31 mouse cellular contexts compared by ENCODE assay signal in the genomic region with DNA sequence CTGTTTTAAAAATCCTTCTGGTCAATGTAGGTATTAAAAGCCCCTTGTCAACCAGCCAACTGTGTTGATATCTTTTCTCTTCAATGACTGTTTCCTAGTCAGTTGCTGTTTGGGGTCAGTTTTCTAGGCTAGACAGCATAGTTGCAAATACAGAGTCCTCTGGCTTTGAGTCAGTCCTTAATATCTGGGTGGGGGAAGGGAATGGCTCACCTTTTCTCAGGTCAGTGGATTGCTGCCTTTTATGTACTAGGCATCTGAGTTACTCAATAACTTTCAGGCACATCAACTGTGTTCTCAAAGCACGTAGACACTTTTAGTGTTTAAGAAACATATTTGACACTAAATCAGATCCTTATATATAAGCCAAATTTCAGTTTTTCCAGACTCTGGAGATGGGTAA.
DNase-seq lines count a peak whose midpoint lies in the region; ATAC-seq and TF ChIP-seq lines count a peak whose summit lies in the region.
"Had no signal": no experiment of that assay in that cellular context is flagged by ENCODE, and none has a peak within 500 bp of the region (broad histone marks: within the 10 kb centered on the region; RNA-seq: fewer than 3 reads in every experiment).

No protein-coding gene starts in this region.

- H3K27ac ChIP-seq in intestine, embryonic 16.5 days (ENCODE audit: low read length), result no peak overlapping the region
- no peak overlapping the region for H3K27ac ChIP-seq in intestine, embryonic 15.5 days
- H3K27ac ChIP-seq in liver, postnatal 0 days (ENCODE audit: low read depth), result no peak overlapping the region
- H3K27ac ChIP-seq in liver, embryonic 12.5 days, result no peak overlapping the region
- H3K27ac ChIP-seq: embryonic facial prominence, embryonic 13.5 days; forebrain, embryonic 12.5 days; hindbrain, embryonic 13.5 days; limb, embryonic 10.5 days; limb, embryonic 15.5 days; midbrain, embryonic 12.5 days; neural tube, embryonic 12.5 days had no signal

- H3K4me2 ChIP-seq in intestine, embryonic 16.5 days (ENCODE audit: low read depth, low read length), result no peak overlapping the region
- H3K4me2 ChIP-seq in intestine, embryonic 15.5 days (replicated peaks), result no peak overlapping the region
- no peak overlapping the region for H3K4me2 ChIP-seq in liver, postnatal 0 days (ENCODE audit: low read depth, low read length)
- no peak overlapping the region for H3K4me2 ChIP-seq in liver, embryonic 12.5 days
- H3K4me2 ChIP-seq: embryonic facial prominence, embryonic 13.5 days; forebrain, embryonic 12.5 days; heart, embryonic 11.5 days; hindbrain, embryonic 13.5 days; limb, embryonic 15.5 days; midbrain, embryonic 12.5 days; neural tube, embryonic 12.5 days had no signal

- 60% methylated on average over 1 of the region's 1 CpGs for WGBS in intestine, embryonic 16.5 days
- WGBS in intestine, embryonic 15.5 days, result 37% methylated on average over 1 of the region's 1 CpGs
- WGBS in liver, postnatal 0 days (ENCODE audit: insufficient replicate concordance), result 56% methylated on average over 1 of the region's 1 CpGs
- WGBS in liver, embryonic 12.5 days (ENCODE audit: insufficient replicate concordance), result 68% methylated on average over 1 of the region's 1 CpGs

- no peak for TF ChIP-seq EP300 in liver, postnatal 0 days (IDR thresholded peaks at IDR 0.05; ENCODE audit: low read depth)

- H3K9ac ChIP-seq in intestine, embryonic 16.5 days (ENCODE audit: low read depth, low read length), result no peak overlapping the region
- no peak overlapping the region for H3K9ac ChIP-seq in intestine, embryonic 15.5 days
- H3K9ac ChIP-seq in liver, postnatal 0 days (replicated peaks), result no peak overlapping the region
- no peak overlapping the region for H3K9ac ChIP-seq in liver, embryonic 12.5 days
- H3K9ac ChIP-seq: embryonic facial prominence, embryonic 13.5 days; forebrain, embryonic 12.5 days; forebrain, postnatal 0 days; hindbrain, embryonic 13.5 days; limb, embryonic 15.5 days; midbrain, embryonic 12.5 days; neural tube, embryonic 12.5 days had no signal

- H3K36me3 ChIP-seq in intestine, embryonic 16.5 days (ENCODE audit: control insufficient read depth, insufficient read depth, low read length), result no peaks in the 10 kb centered on the region
- no peaks in the 10 kb centered on the region for H3K36me3 ChIP-seq in intestine, embryonic 15.5 days
- no peaks in the 10 kb centered on the region for H3K36me3 ChIP-seq in liver, postnatal 0 days (replicated peaks; ENCODE audit: insufficient read depth, low read length)
- no peaks in the 10 kb centered on the region for H3K36me3 ChIP-seq in liver, embryonic 12.5 days
- H3K36me3 ChIP-seq: embryonic facial prominence, embryonic 13.5 days; forebrain, embryonic 12.5 days; hindbrain, embryonic 13.5 days; limb, embryonic 10.5 days; limb, embryonic 15.5 days; midbrain, embryonic 12.5 days; neural tube, embryonic 12.5 days had no signal

- no peaks in the 10 kb centered on the region for H3K27me3 ChIP-seq in intestine, embryonic 16.5 days (replicated peaks; ENCODE audit: control insufficient read depth, insufficient read depth, low read length)
- H3K27me3 ChIP-seq in intestine, embryonic 15.5 days (replicated peaks), result no peaks in the 10 kb centered on the region
- H3K27me3 ChIP-seq in liver, postnatal 0 days (ENCODE audit: insufficient read depth, low read length), result no peaks in the 10 kb centered on the region
- no peaks in the 10 kb centered on the region for H3K27me3 ChIP-seq in liver, embryonic 12.5 days (replicated peaks)
- H3K27me3 ChIP-seq: embryonic facial prominence, embryonic 13.5 days; forebrain, embryonic 12.5 days; hindbrain, embryonic 13.5 days; limb, embryonic 15.5 days; midbrain, embryonic 12.5 days; neural tube, embryonic 12.5 days; Patski had no signal

- no peaks in the 10 kb centered on the region for H3K9me3 ChIP-seq in intestine, embryonic 16.5 days (ENCODE audit: control insufficient read depth, low read length)
- H3K9me3 ChIP-seq in intestine, embryonic 15.5 days, result no peaks in the 10 kb centered on the region
- H3K9me3 ChIP-seq in liver, postnatal 0 days (ENCODE audit: low read length), result no peaks in the 10 kb centered on the region
- no peaks in the 10 kb centered on the region for H3K9me3 ChIP-seq in liver, embryonic 12.5 days (replicated peaks)
- H3K9me3 ChIP-seq: embryonic facial prominence, embryonic 13.5 days; forebrain, embryonic 12.5 days; hindbrain, embryonic 13.5 days; limb, embryonic 10.5 days; limb, embryonic 15.5 days; megakaryocyte, embryonic 14.5 days; midbrain, embryonic 12.5 days; neural tube, embryonic 12.5 days had no signal

- intact Hi-C loops in heart, postnatal 25 days (cut with DNase I), result no loop called here

- no peak for DNase-seq in liver, postnatal 0 days
- peak; percentile 61 for DNase-seq in kidney, postnatal 14 days
- no peak for DNase-seq in heart, postnatal 25 days (ENCODE audit: low spot score)
- no peak for DNase-seq in frontal cortex, adult 2 months (ENCODE audit: extremely low spot score in 1 of 2, low spot score in 1 of 2)
- DNase-seq: adrenal gland, postnatal 14 days; cerebellum, adult 11-12 months; cerebellum, adult 9-11 months; embryo, embryonic 11 days; forebrain, postnatal 0 days; gastrocnemius, postnatal 25 days; heart, adult 18-20 months; heart, postnatal 4 days; layer of hippocampus, postnatal 36 days; lung, postnatal 36 days; right cerebral cortex, adult 18-20 months; spleen, adult 18-20 months; thymus, postnatal 25 days had no signal

- H3K4me1 ChIP-seq in intestine, embryonic 16.5 days (ENCODE audit: control insufficient read depth, insufficient read depth, low read length), result no peaks in the 10 kb centered on the region
- no peaks in the 10 kb centered on the region for H3K4me1 ChIP-seq in intestine, embryonic 15.5 days (replicated peaks)
- H3K4me1 ChIP-seq in liver, postnatal 0 days (ENCODE audit: insufficient read depth), result peaks cover 6% of the 10 kb centered on the region
- no peaks in the 10 kb centered on the region for H3K4me1 ChIP-seq in liver, embryonic 12.5 days
- H3K4me1 ChIP-seq: embryonic facial prominence, embryonic 13.5 days; forebrain, embryonic 12.5 days; hindbrain, embryonic 13.5 days; limb, embryonic 10.5 days; limb, embryonic 15.5 days; megakaryocyte, embryonic 14.5 days; midbrain, embryonic 12.5 days; neural tube, embryonic 12.5 days had no signal

- TF ChIP-seq CTCF in liver, postnatal 0 days (IDR thresholded peaks at IDR 0.05; ENCODE audit: low read depth), result no peak

- no peak overlapping the region for H3K4me3 ChIP-seq in intestine, embryonic 16.5 days (ENCODE audit: low read length)
- no peak overlapping the region for H3K4me3 ChIP-seq in intestine, embryonic 15.5 days (replicated peaks)
- no peak overlapping the region for H3K4me3 ChIP-seq in liver, postnatal 0 days (ENCODE audit: low read depth, low read length)
- no peak overlapping the region for H3K4me3 ChIP-seq in liver, embryonic 12.5 days
- H3K4me3 ChIP-seq: embryonic facial prominence, embryonic 13.5 days; forebrain, embryonic 12.5 days; hindbrain, embryonic 13.5 days; limb, embryonic 10.5 days; limb, embryonic 15.5 days; megakaryocyte, embryonic 14.5 days; midbrain, embryonic 12.5 days; myocyte; neural tube, embryonic 12.5 days had no signal

- ATAC-seq in intestine, embryonic 16.5 days, result 0 out of 2 replicates have a peak, but pooled peaks have one; percentile 59
- no peak for ATAC-seq in intestine, embryonic 15.5 days
- peak; percentile 30; the same call in 1 of the 2 replicates for ATAC-seq in liver, postnatal 0 days
- no peak for ATAC-seq in liver, embryonic 12.5 days
- ATAC-seq: forebrain, postnatal 0 days; Patski had no signal

Comparison
In these comparisons a context has a peak if more than half of its experiments do, and no peak if none do; other contexts are left out.
1. ATAC-seq: peak in intestine, embryonic 16.5 days (single experiment) and liver, postnatal 0 days (single experiment); none in intestine, embryonic 15.5 days (single experiment) and liver, embryonic 12.5 days (single experiment).